Mouse (Mus musculus): ENCODE data around the gene Cacna1g. TPM values are rescaled to one million over a fixed set of nuclear protein-coding genes. Genes with fewer than 3 reads are reported as not detected.
A peak's percentile ranks its signal among the peaks of the same experiment; 100 is the strongest.

Gene Cacna1g
- polyA plus RNA-seq, 1 experiment from 2014 or later: 10.9 TPM

DNA sequence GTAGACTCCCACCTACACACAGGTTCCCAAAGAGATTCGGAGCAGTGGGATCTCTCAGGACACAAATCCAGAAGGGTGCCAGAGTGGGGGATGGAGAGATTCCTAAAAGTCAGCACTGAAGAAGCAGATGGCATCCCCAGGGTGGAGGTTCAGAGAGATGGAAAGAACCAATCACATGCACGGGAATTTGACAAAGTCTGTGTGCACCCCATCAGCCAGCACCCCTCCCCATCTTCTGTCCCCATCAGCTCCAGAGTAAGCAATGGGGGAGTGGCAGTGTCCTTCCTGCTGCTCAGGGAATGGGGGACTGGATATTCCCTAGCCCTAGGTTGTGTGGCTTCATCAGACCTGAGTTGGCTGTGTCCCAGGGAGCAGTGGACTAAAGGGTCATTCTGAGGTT lies 25.0 kb upstream of the Cacna1g start:
- Histone ChIP-seq H3K4me1 (ENCODE audit: control insufficient read depth, insufficient read depth, low read length) (peaks cover 12% of the 10 kb centered on the region), H3K9me3 (replicated peaks; ENCODE audit: control insufficient read depth, low read length) (no peaks in the 10 kb centered on the region), H3K4me3 (ENCODE audit: low read depth, low read length) (peak overlapping the region; percentile 36), H3K9ac (replicated peaks; ENCODE audit: low read length) (peak overlapping the region; percentile 59), H3K36me3 (replicated peaks; ENCODE audit: control insufficient read depth, insufficient read depth, low read depth, low read length) (no peaks in the 10 kb centered on the region), H3K27ac (replicated peaks; ENCODE audit: low read depth, low read length) (no peak overlapping the region), H3K27me3 (ENCODE audit: control insufficient read depth, insufficient read depth, low read length) (no peaks in the 10 kb centered on the region; the same call in 1 of the 2 replicates), H3K4me2 (ENCODE audit: low read depth, low read length) (peak overlapping the region; percentile 73)
- DNase-seq (ENCODE audit: low spot score) (no peak), ATAC-seq (replicated peaks; ENCODE audit: insufficient number of reproducible peaks, low FRiP score, low TSS enrichment, low read depth) (no peak)
- WGBS: 8% methylated on average over 2 of the region's 2 CpGs

DNA sequence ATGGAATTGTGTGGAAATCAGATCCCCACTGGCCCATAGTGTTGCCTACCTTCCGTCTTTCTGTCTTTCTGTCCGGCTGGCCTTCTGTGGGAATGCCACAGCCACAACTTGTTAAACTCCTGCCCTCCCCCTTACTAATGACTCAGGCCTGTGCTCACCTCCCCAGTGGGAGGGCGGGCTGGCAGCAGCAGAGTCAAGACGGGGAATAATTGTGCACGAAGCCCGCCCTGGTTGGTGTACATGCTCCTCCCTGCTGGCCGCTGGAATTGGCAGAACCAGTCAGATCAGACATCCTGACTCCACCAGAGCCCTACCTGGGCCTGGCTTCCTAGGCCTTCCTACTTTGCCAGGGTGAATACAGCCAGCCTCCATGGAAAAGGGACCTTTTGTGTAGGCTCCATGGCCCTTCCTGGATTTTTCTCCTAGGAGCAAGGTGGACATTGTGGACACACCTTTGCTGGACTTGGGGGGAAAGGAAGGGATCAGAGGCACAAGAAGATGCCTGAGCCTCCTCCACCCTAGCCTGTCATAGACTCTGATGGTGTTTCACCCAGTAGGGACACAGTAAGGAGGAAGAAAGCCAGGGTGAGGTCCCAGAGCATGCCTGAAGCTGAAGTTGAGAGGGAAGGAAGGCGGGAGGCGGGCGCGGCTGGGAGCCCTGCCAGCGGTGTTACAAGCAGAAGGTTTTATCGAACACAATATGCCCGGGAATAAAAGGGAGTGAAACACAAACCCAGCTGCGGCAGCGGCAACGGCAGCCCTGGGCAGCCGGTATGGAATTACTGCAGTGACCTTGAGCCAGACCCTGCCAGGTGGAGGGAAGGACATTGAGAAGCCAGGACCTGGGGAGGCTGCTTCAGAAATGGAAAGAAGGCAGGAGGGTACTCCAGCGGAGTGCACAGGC lies 24.3 kb upstream of the Cacna1g start:
- peaks cover 12% of the 10 kb centered on the region for H3K4me1 ChIP-seq (ENCODE audit: control insufficient read depth, insufficient read depth, low read length)
- H3K27ac ChIP-seq (replicated peaks; ENCODE audit: low read depth, low read length): no peak overlapping the region
- no peaks in the 10 kb centered on the region for H3K36me3 ChIP-seq (replicated peaks; ENCODE audit: control insufficient read depth, insufficient read depth, low read depth, low read length)
- H3K9ac ChIP-seq (replicated peaks; ENCODE audit: low read length): 0 out of 2 replicates have a peak overlapping the region, but pooled peaks have one; percentile 28
- peak overlapping the region; percentile 73 for H3K4me2 ChIP-seq (ENCODE audit: low read depth, low read length)
- DNase-seq (ENCODE audit: low spot score) (peak; percentile 22), ATAC-seq (replicated peaks; ENCODE audit: insufficient number of reproducible peaks, low FRiP score, low TSS enrichment, low read depth) (no peak)
- H3K9me3 ChIP-seq (replicated peaks; ENCODE audit: control insufficient read depth, low read length): no peaks in the 10 kb centered on the region
- WGBS: 15% methylated on average over 19 of the region's 19 CpGs
- peak overlapping the region; percentile 36 for H3K4me3 ChIP-seq (ENCODE audit: low read depth, low read length)
- H3K27me3 ChIP-seq (ENCODE audit: control insufficient read depth, insufficient read depth, low read length): no peaks in the 10 kb centered on the region; the same call in 1 of the 2 replicates

DNA sequence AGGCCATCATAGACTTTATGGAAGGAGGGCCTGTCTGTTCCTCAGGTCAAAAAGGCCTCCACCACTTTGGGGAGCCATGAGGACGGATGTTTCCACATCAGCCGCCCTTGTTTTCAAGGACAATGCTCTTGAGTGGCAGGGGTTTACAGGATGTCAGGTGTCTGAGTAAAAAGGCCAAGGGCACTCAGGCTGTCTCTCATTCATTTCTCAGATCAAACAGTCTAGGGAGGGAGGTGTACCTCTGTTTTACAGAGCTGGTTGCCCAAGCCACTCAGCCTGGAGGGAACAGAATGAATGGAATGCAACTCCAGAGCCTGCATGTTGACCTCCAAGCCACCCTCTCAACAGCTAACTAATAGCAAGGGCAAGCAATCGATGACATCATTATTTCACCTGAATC lies 21.4 kb upstream of the Cacna1g start:
- H3K36me3 ChIP-seq (replicated peaks; ENCODE audit: control insufficient read depth, insufficient read depth, low read depth, low read length): no peaks in the 10 kb centered on the region
- no peak overlapping the region for H3K9ac ChIP-seq (replicated peaks; ENCODE audit: low read length)
- H3K4me3 ChIP-seq (ENCODE audit: low read depth, low read length): no peak overlapping the region
- peaks cover 18% of the 10 kb centered on the region for H3K4me1 ChIP-seq (ENCODE audit: control insufficient read depth, insufficient read depth, low read length)
- no peak for ATAC-seq (replicated peaks; ENCODE audit: insufficient number of reproducible peaks, low FRiP score, low TSS enrichment, low read depth)
- H3K9me3 ChIP-seq (replicated peaks; ENCODE audit: control insufficient read depth, low read length): no peaks in the 10 kb centered on the region
- DNase-seq (ENCODE audit: low spot score): no peak
- peaks cover 8% of the 10 kb centered on the region for H3K27me3 ChIP-seq (ENCODE audit: control insufficient read depth, insufficient read depth, low read length)
- H3K4me2 ChIP-seq (ENCODE audit: low read depth, low read length): no peak overlapping the region
- H3K27ac ChIP-seq (replicated peaks; ENCODE audit: low read depth, low read length): no peak overlapping the region
- 71% methylated on average over 3 of the region's 3 CpGs for WGBS

DNA sequence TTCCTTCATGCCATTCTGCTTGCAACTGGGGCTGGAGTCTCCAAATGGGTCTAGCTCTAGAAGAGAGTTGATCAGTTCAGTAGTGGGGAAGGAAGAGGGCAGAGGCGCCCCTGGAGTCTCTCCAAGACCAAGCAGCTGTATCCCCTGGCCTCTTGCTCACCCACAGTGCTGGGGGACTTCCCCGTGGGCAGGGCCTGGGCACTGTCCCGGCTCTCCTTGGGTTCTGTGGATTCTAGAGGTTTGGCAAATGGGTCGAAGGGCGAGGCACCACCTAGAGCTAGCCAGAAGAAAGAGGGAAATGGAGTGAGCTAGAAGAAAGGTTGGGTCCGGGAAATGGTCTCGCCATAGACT lies 17.7 kb upstream of the Cacna1g start:
- ATAC-seq (replicated peaks; ENCODE audit: insufficient number of reproducible peaks, low FRiP score, low TSS enrichment, low read depth) (no peak), DNase-seq (ENCODE audit: low spot score) (no peak)
- no peak overlapping the region for H3K27ac ChIP-seq (replicated peaks; ENCODE audit: low read depth, low read length)
- H3K36me3 ChIP-seq (replicated peaks; ENCODE audit: control insufficient read depth, insufficient read depth, low read depth, low read length): no peaks in the 10 kb centered on the region
- no peak overlapping the region for H3K4me2 ChIP-seq (ENCODE audit: low read depth, low read length)
- peaks cover 6% of the 10 kb centered on the region for H3K4me1 ChIP-seq (ENCODE audit: control insufficient read depth, insufficient read depth, low read length)
- H3K9ac ChIP-seq (replicated peaks; ENCODE audit: low read length): no peak overlapping the region
- 68% methylated on average over 7 of the region's 7 CpGs for WGBS
- peaks cover 8% of the 10 kb centered on the region for H3K27me3 ChIP-seq (ENCODE audit: control insufficient read depth, insufficient read depth, low read length)
- H3K4me3 ChIP-seq (ENCODE audit: low read depth, low read length): no peak overlapping the region; the same call in 1 of the 2 replicates
- no peaks in the 10 kb centered on the region for H3K9me3 ChIP-seq (replicated peaks; ENCODE audit: control insufficient read depth, low read length)

DNA sequence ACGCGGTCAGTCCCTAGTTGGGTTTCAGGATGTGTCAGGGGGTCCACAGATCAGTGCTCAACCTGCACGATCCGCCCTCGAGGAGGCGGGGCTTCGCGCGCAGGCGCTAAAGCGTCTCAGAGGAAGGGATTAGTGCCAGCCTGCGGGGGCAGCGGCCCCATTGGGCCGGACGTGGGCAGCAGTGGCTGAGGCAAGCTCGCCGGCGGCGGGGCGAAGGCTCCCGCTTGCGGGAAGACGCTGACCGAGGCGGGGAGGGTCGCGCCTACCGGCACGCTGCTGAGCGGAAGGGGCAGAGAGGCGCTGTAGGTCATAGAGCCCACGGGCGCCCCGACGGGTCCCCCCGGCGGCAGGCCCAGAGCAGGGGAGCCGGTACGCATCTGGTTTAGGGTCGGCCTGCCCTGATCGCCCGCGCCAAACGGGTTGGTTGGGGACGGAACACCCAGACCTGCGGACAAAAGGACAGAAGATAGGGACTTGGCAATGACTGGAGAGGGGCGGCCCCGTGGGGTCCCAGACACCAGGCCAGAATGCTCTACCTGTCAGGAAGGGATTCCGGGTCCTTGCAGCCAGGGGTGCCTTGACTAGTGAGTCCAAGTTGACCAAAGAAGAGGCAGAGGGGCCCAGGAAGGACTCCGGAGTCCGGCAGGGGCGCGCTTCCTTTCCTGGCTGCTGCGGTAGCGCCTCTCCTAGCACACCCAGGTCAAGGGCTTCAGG lies 17.2 kb upstream of the Cacna1g start:
- peak overlapping the region; percentile 48 for H3K4me3 ChIP-seq (ENCODE audit: low read depth, low read length)
- DNase-seq (ENCODE audit: low spot score) (peak; percentile 70), ATAC-seq (replicated peaks; ENCODE audit: insufficient number of reproducible peaks, low FRiP score, low TSS enrichment, low read depth) (peak; percentile 45; the same call in 1 of the 2 replicates)
- H3K27ac ChIP-seq (replicated peaks; ENCODE audit: low read depth, low read length): no peak overlapping the region
- H3K4me1 ChIP-seq (ENCODE audit: control insufficient read depth, insufficient read depth, low read length): peaks cover 6% of the 10 kb centered on the region
- H3K9me3 ChIP-seq (replicated peaks; ENCODE audit: control insufficient read depth, low read length): no peaks in the 10 kb centered on the region
- WGBS: 5% methylated on average over 51 of the region's 55 CpGs
- H3K4me2 ChIP-seq (ENCODE audit: low read depth, low read length): peak overlapping the region; percentile 82
- H3K36me3 ChIP-seq (replicated peaks; ENCODE audit: control insufficient read depth, insufficient read depth, low read depth, low read length): no peaks in the 10 kb centered on the region
- H3K9ac ChIP-seq (replicated peaks; ENCODE audit: low read length): peak overlapping the region; percentile 71
- peaks cover 8% of the 10 kb centered on the region for H3K27me3 ChIP-seq (ENCODE audit: control insufficient read depth, insufficient read depth, low read length)

DNA sequence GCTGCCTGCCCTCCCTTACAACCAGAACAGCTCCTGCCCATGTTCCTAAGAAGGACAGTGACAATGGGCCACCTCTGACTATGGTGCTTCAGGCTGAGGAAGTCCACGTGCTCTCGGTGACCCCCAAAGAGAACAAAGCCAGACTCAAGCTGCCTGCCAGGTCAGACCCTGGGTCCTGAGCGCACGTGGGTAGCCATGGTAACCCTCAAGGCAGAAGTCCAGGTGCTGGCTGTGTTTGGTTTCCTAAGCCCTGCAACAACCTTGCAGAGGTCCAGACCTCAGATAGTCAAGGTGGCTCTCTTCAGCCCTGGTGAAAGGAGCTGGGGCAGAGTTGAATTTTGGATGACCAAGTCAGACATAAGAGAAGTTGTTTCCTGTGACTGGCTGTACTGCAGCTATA lies 15.7 kb upstream of the Cacna1g start:
- Histone ChIP-seq H3K36me3 (replicated peaks; ENCODE audit: control insufficient read depth, insufficient read depth, low read depth, low read length) (no peaks in the 10 kb centered on the region), H3K4me2 (ENCODE audit: low read depth, low read length) (no peak overlapping the region), H3K27me3 (ENCODE audit: control insufficient read depth, insufficient read depth, low read length) (peaks cover 8% of the 10 kb centered on the region), H3K27ac (replicated peaks; ENCODE audit: low read depth, low read length) (no peak overlapping the region), H3K4me3 (ENCODE audit: low read depth, low read length) (no peak overlapping the region), H3K9me3 (replicated peaks; ENCODE audit: control insufficient read depth, low read length) (no peaks in the 10 kb centered on the region), H3K4me1 (ENCODE audit: control insufficient read depth, insufficient read depth, low read length) (peaks cover 6% of the 10 kb centered on the region), H3K9ac (replicated peaks; ENCODE audit: low read length) (no peak overlapping the region)
- WGBS: 42% methylated on average over 4 of the region's 4 CpGs
- ATAC-seq (replicated peaks; ENCODE audit: insufficient number of reproducible peaks, low FRiP score, low TSS enrichment, low read depth) (no peak), DNase-seq (ENCODE audit: low spot score) (no peak)

DNA sequence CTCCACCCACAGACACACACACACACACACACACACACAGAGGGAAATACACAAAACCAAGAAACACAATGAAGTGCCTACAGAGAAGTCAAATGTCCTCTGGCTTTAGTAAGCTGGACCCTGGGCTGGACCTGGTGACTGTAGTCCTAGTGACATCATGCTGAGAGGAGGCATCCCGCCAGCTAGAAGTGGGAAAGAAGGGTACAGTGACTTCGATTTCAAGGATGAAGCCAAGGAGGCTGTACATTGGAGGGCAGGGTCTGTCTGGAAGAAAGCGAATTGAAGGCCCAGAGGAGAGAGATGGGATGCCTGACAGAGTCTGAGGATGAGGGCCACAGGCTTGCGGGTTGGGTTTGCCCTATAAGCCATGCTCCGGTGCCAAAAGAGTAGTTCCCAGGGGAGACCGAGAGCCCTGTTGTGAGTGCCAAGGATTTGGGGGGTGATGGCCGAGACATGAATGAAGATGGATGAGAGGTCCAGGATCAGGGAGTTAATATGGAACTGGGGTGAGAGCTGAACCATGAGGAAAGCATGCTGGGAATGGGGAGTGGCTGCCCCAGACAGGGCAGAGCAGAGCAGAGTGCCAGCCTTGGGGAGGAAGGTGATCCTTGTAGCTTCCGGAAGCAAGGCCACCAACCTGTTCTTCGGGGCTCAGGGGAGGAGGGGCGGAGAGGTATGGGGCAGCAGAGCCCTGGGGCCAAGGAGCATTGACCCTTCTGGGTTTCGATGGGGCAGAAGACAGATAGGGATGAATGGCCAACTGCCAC lies 15.0 kb upstream of the Cacna1g start:
- H3K27me3 ChIP-seq (ENCODE audit: control insufficient read depth, insufficient read depth, low read length): peaks cover 8% of the 10 kb centered on the region
- peaks cover 6% of the 10 kb centered on the region for H3K4me1 ChIP-seq (ENCODE audit: control insufficient read depth, insufficient read depth, low read length)
- no peak overlapping the region for H3K27ac ChIP-seq (replicated peaks; ENCODE audit: low read depth, low read length)
- H3K4me2 ChIP-seq (ENCODE audit: low read depth, low read length): no peak overlapping the region
- ATAC-seq (replicated peaks; ENCODE audit: insufficient number of reproducible peaks, low FRiP score, low TSS enrichment, low read depth) (no peak), DNase-seq (ENCODE audit: low spot score) (no peak)
- no peak overlapping the region for H3K4me3 ChIP-seq (ENCODE audit: low read depth, low read length)
- H3K36me3 ChIP-seq (replicated peaks; ENCODE audit: control insufficient read depth, insufficient read depth, low read depth, low read length): no peaks in the 10 kb centered on the region
- 91% methylated on average over 11 of the region's 11 CpGs for WGBS
- H3K9me3 ChIP-seq (replicated peaks; ENCODE audit: control insufficient read depth, low read length): no peaks in the 10 kb centered on the region
- no peak overlapping the region for H3K9ac ChIP-seq (replicated peaks; ENCODE audit: low read length)
